Mouse (Mus musculus): ENCODE results near the gene Sgsm2.

Sgsm2 gene

GRCm38 (mm10) chr11:74896901-74897677 is at the start of gene Sgsm2:
Sgsm2 (minus strand) TSS chr11:74897060.
- DNase-seq: peak; percentile 73 to 78

GRCm38 (mm10) chr11:74946348-74946747 is 49.5 kb upstream of the Sgsm2 start:
- DNase-seq: peak in 1 of 2 experiments; percentile 15

GRCm38 (mm10) chr11:74930391-74930790 is 33.5 kb upstream of the Sgsm2 start:
- DNase-seq: no peak

GRCm38 (mm10) chr11:74929111-74929510 is 32.3 kb upstream of the Sgsm2 start:
- DNase-seq: no peak

GRCm38 (mm10) chr11:74927236-74927725 is 30.4 kb upstream of the Sgsm2 start:
- DNase-seq: no peak

- no peak for DNase-seq
Measured at GRCm38 (mm10) chr11:74926388-74927005, 29.6 kb upstream of the Sgsm2 start.

GRCm38 (mm10) chr11:74925577-74926387 is 28.9 kb upstream of the Sgsm2 start, which contains the start of the genes Smg6 and Srr:
Smg6 (plus strand) TSS chr11:74925823.
Srr (minus strand) TSS chr11:74925948.
- peak; percentile 97 to 98 for DNase-seq

- DNase-seq: peak in 1 of 2 experiments; percentile 54
Measured at GRCm38 (mm10) chr11:74924149-74924548, 27.3 kb upstream of the Sgsm2 start.

GRCm38 (mm10) chr11:74919249-74919648 is 22.4 kb upstream of the Sgsm2 start:
- DNase-seq: no peak

- DNase-seq: no peak
Measured at GRCm38 (mm10) chr11:74912492-74912891, 15.6 kb upstream of the Sgsm2 start.

- no peak for DNase-seq
Measured at GRCm38 (mm10) chr11:74909978-74910377, 13.1 kb upstream of the Sgsm2 start.

- DNase-seq: no peak
Measured at GRCm38 (mm10) chr11:74908618-74909399, 11.9 kb upstream of the Sgsm2 start.

GRCm38 (mm10) chr11:74907850-74908249 is 11.0 kb upstream of the Sgsm2 start:
- DNase-seq: no peak

- no peak for DNase-seq
Measured at GRCm38 (mm10) chr11:74902416-74902815, 5.6 kb upstream of the Sgsm2 start.

- DNase-seq: no peak
Measured at GRCm38 (mm10) chr11:74901555-74901954, 4.7 kb upstream of the Sgsm2 start.

- DNase-seq: no peak
Measured at GRCm38 (mm10) chr11:74898517-74898827, 1.6 kb upstream of the Sgsm2 start.

- DNase-seq: peak; percentile 90 to 93
Measured at GRCm38 (mm10) chr11:74897678-74898516, 1.0 kb upstream of the Sgsm2 start, which contains the start of gene Tsr1. Tsr1 (plus strand) TSS chr11:74898071.

GRCm38 (mm10) chr11:74895980-74896900 is 620 bp downstream of the Sgsm2 start:
- DNase-seq: peak; percentile 71 to 73

- DNase-seq: no peak
Measured at GRCm38 (mm10) chr11:74894619-74895018, 2.2 kb downstream of the Sgsm2 start.

- peak; percentile 80 to 91 for DNase-seq
Measured at GRCm38 (mm10) chr11:74883098-74883497, 13.8 kb downstream of the Sgsm2 start.
